22 mouse cellular contexts compared by ENCODE assay signal in genomic region chr4:139999033-139999432, GRCm38 (mm10). TPM values are rescaled to one million over a fixed set of nuclear protein-coding genes. Genes with fewer than 3 reads are reported as not detected.
DNase-seq lines count a peak whose midpoint lies in the region; ATAC-seq and TF ChIP-seq lines count a peak whose summit lies in the region.
"Had no signal": no experiment of that assay in that cellular context is flagged by ENCODE, and none has a peak within 500 bp of the region (broad histone marks: within the 10 kb centered on the region; RNA-seq: fewer than 3 reads in every experiment).

No protein-coding gene starts in this region.

- TF ChIP-seq CTCF in midbrain, postnatal 0 days (IDR thresholded peaks at IDR 0.05), result no peak

- H3K36me3 ChIP-seq in midbrain, embryonic 10.5 days, result no peaks in the 10 kb centered on the region
- no peaks in the 10 kb centered on the region for H3K36me3 ChIP-seq in midbrain, postnatal 0 days (ENCODE audit: insufficient read depth, low read length)
- H3K36me3 ChIP-seq in midbrain, embryonic 15.5 days (replicated peaks), result no peaks in the 10 kb centered on the region
- H3K36me3 ChIP-seq: embryonic facial prominence, embryonic 13.5 days; forebrain, embryonic 12.5 days; G1E; heart, embryonic 10.5 days had no signal

- no peak overlapping the region for H3K4me3 ChIP-seq in midbrain, embryonic 10.5 days
- H3K4me3 ChIP-seq in midbrain, postnatal 0 days (ENCODE audit: low read depth, low read length), result no peak overlapping the region
- H3K4me3 ChIP-seq in midbrain, embryonic 15.5 days, result no peak overlapping the region
- H3K4me3 ChIP-seq: embryonic facial prominence, embryonic 13.5 days; forebrain, embryonic 12.5 days; heart, embryonic 10.5 days had no signal

- peaks cover 8% of the 10 kb centered on the region; the same call in 1 of the 2 replicates for H3K9me3 ChIP-seq in midbrain, embryonic 10.5 days (replicated peaks)
- H3K9me3 ChIP-seq in midbrain, postnatal 0 days (ENCODE audit: low read length), result no peaks in the 10 kb centered on the region
- H3K9me3 ChIP-seq in midbrain, embryonic 15.5 days, result no peaks in the 10 kb centered on the region
- H3K9me3 ChIP-seq: embryonic facial prominence, embryonic 13.5 days; forebrain, embryonic 12.5 days; heart, embryonic 10.5 days had no signal

- no peak for ATAC-seq in midbrain, postnatal 0 days (ENCODE audit: low FRiP score)
- 0 out of 2 replicates have a peak, but pooled peaks have one; percentile 27 for ATAC-seq in midbrain, embryonic 15.5 days (replicated peaks)
- ATAC-seq: CD4-positive, CD25-positive, alpha-beta regulatory T cell, adult 4 months; forebrain, embryonic 16.5 days had no signal

- 0 out of 2 replicates have a peak overlapping the region, but pooled peaks have one; percentile 14 for H3K27ac ChIP-seq in midbrain, embryonic 10.5 days (replicated peaks)
- no peak overlapping the region for H3K27ac ChIP-seq in midbrain, postnatal 0 days (ENCODE audit: low read depth, low read length)
- no peak overlapping the region for H3K27ac ChIP-seq in midbrain, embryonic 15.5 days
- H3K27ac ChIP-seq: embryonic facial prominence, embryonic 13.5 days; forebrain, embryonic 12.5 days; heart, embryonic 10.5 days had no signal

- WGBS in midbrain, embryonic 10.5 days, result 53% methylated on average over 7 of the region's 7 CpGs
- WGBS in midbrain, postnatal 0 days, result 44% methylated on average over 7 of the region's 7 CpGs
- WGBS in midbrain, embryonic 15.5 days, result 24% methylated on average over 7 of the region's 7 CpGs

- no peak overlapping the region for H3K4me2 ChIP-seq in midbrain, postnatal 0 days (ENCODE audit: low read depth, low read length, poor library complexity, severe bottlenecking)
- no peak overlapping the region for H3K4me2 ChIP-seq in midbrain, embryonic 15.5 days
- H3K4me2 ChIP-seq: embryonic facial prominence, embryonic 13.5 days; forebrain, embryonic 12.5 days had no signal

- H3K27me3 ChIP-seq in midbrain, embryonic 10.5 days (ENCODE audit: low read depth, poor library complexity, severe bottlenecking), result peaks cover 37% of the 10 kb centered on the region
- no peaks in the 10 kb centered on the region for H3K27me3 ChIP-seq in midbrain, postnatal 0 days (ENCODE audit: insufficient read depth, low read length)
- peaks cover 4% of the 10 kb centered on the region; the same call in 1 of the 2 replicates for H3K27me3 ChIP-seq in midbrain, embryonic 15.5 days (replicated peaks)

- H3K9ac ChIP-seq in midbrain, postnatal 0 days (replicated peaks; ENCODE audit: low read length, poor library complexity, severe bottlenecking), result no peak overlapping the region
- no peak overlapping the region for H3K9ac ChIP-seq in midbrain, embryonic 15.5 days
- H3K9ac ChIP-seq: embryonic facial prominence, embryonic 13.5 days; forebrain, embryonic 12.5 days had no signal

- peaks cover 64% of the 10 kb centered on the region for H3K4me1 ChIP-seq in midbrain, embryonic 10.5 days
- no peaks in the 10 kb centered on the region for H3K4me1 ChIP-seq in midbrain, postnatal 0 days (ENCODE audit: insufficient read depth, low read length)
- peaks cover 28% of the 10 kb centered on the region for H3K4me1 ChIP-seq in midbrain, embryonic 15.5 days

- no peak for DNase-seq in midbrain, embryonic 10.5 days (ENCODE audit: low spot score)
- DNase-seq in midbrain, postnatal 0 days (ENCODE audit: low spot score), result no peak
- peak; percentile 32 for DNase-seq in retina, embryonic 14.5 days (ENCODE audit: low spot score)
- no peak for DNase-seq in retina, postnatal 1 day
- no peak for DNase-seq in cerebellum, postnatal 14 days
- DNase-seq: adrenal gland, adult 8-10 months; adrenal gland, postnatal 36 days; cerebellum, adult 11 months; cerebellum, adult 9-10 months; cerebellum, postnatal 36 days; gastrocnemius, postnatal 10 days; heart, adult 18-20 months; heart, postnatal 10 days; heart, postnatal 4 days had no signal

RNA-seq across cellular contexts. Expression of gene Klhdc7a, which starts 31.2 kb away (rescaled TPM):
- polyA plus RNA-seq in midbrain, embryonic 10.5 days (2016; fragmentation: Nextera tagmentation; extraction: Ambion mirVana), result 0.11 and 0.22 TPM in 2 replicates
- total RNA-seq in midbrain, postnatal 0 days (2014; rRNA removed), result 1.1 and 1.4 TPM in 2 replicates
- 0.25 and 0.36 TPM in 2 replicates for polyA plus RNA-seq in midbrain, postnatal 0 days (2015; fragmentation: Nextera tagmentation; extraction: Ambion mirVana)
- polyA plus RNA-seq in midbrain, embryonic 15.5 days (2015; fragmentation: Nextera tagmentation; extraction: Ambion mirVana), result 0.74 and 0.78 TPM in 2 replicates
- polyA plus RNA-seq: G1E; heart, embryonic 14.5 days had no signal
